Mouse (Mus musculus): Measurements from ENCODE around the gene Psma3. TPM values are rescaled to one million over a fixed set of nuclear protein-coding genes. Genes with fewer than 3 reads are reported as not detected.
"Not testable (repeated sequence)": the region's sequence is repeated elsewhere in the genome, so short reads cannot be mapped to it uniquely, and the experiment has no call there.

Gene Psma3
- polyA plus RNA-seq, 1 experiment from 2014 or later, result 555 TPM

- 95% methylated on average over 10 of the region's 10 CpGs for WGBS
- no peak for ATAC-seq (ENCODE audit: insufficient number of reproducible peaks, low FRiP score, low TSS enrichment, low read depth)
Observed at GRCm38 (mm10) chr12:71024411-71024810, 50.0 kb downstream of the Psma3 start.

GRCm38 (mm10) chr12:71028265-71028664, 53.8 kb downstream of the Psma3 start:
- H3K4me3 ChIP-seq (replicated peaks); H3K9me3 ChIP-seq (replicated peaks); H3K27me3 ChIP-seq; ATAC-seq (ENCODE audit: insufficient number of reproducible peaks, low FRiP score, low TSS enrichment, low read depth); H3K4me1 ChIP-seq; H3K9ac ChIP-seq; H3K4me2 ChIP-seq (replicated peaks); H3K27ac ChIP-seq (replicated peaks): not testable (repeated sequence)
- 88% methylated on average over 8 of the region's 8 CpGs for WGBS
- H3K36me3 ChIP-seq, result peaks cover 72% of the 10 kb centered on the region

More at GRCm38 (mm10) chr12:71024411-71024810, 50.0 kb downstream of the Psma3 start:
- Histone ChIP-seq H3K36me3 (peaks cover 71% of the 10 kb centered on the region), H3K27me3 (no peaks in the 10 kb centered on the region), H3K9me3 (replicated peaks) (no peaks in the 10 kb centered on the region), H3K9ac (no peak overlapping the region), H3K4me2 (replicated peaks) (no peak overlapping the region), H3K4me3 (replicated peaks) (no peak overlapping the region), H3K4me1 (no peaks in the 10 kb centered on the region), H3K27ac (replicated peaks) (no peak overlapping the region)

DNA sequence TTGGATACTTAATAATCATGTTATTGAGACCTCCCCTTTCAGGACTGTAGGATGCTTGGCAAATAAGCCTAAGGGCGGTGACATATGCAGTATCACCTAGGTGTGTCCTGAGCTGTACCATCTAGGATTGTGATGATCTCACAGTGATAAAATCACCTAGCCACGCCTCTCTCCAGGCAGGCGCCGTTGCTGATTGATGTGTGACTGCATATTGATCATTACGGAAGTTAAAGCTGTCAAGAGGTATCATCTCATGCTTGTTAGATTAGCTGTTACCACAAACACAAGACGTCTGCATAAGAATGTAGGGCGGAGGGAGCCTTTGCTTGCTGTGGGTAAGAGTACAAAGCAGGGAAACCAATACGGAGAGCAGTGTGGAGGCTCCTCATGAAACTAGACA, 55.8 kb downstream of the Psma3 start:
- Histone ChIP-seq H3K27ac (replicated peaks) (no peak overlapping the region), H3K9me3 (replicated peaks) (no peaks in the 10 kb centered on the region), H3K27me3 (no peaks in the 10 kb centered on the region), H3K36me3 (peaks cover 52% of the 10 kb centered on the region), H3K4me3 (replicated peaks) (no peak overlapping the region), H3K9ac (no peak overlapping the region), H3K4me1 (no peaks in the 10 kb centered on the region), H3K4me2 (replicated peaks) (no peak overlapping the region)
- no peak for ATAC-seq (ENCODE audit: insufficient number of reproducible peaks, low FRiP score, low TSS enrichment, low read depth)
- 87% methylated on average over 8 of the region's 8 CpGs for WGBS

DNA sequence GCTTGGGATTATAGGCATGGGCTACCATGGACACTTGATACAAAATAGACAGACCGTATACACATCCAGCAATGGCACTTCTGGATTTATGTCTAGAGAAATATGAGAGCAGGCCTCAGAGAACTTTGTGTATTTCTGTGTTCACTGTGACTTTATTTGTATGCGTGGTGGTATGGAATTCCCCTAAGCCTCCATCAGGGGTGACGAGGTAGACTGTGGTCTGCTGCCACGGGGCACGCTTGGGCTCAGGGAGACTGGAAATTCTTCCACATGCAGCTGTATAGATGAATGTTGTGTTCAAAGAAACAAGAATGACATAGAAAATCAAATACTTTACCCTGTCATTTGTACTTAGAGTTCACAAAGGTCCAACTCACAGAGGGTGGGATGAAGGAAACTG, 56.3 kb downstream of the Psma3 start:
- no peak for ATAC-seq (ENCODE audit: insufficient number of reproducible peaks, low FRiP score, low TSS enrichment, low read depth)
- no peak overlapping the region for H3K9ac ChIP-seq
- H3K4me1 ChIP-seq, result no peaks in the 10 kb centered on the region
- H3K9me3 ChIP-seq (replicated peaks), result no peaks in the 10 kb centered on the region
- no peak overlapping the region for H3K27ac ChIP-seq (replicated peaks)
- no peak overlapping the region for H3K4me2 ChIP-seq (replicated peaks)
- H3K36me3 ChIP-seq, result peaks cover 47% of the 10 kb centered on the region
- H3K4me3 ChIP-seq (replicated peaks), result no peak overlapping the region
- no peaks in the 10 kb centered on the region for H3K27me3 ChIP-seq
- 90% methylated on average over 5 of the region's 5 CpGs for WGBS

GRCm38 (mm10) chr12:71035826-71036225, 61.4 kb downstream of the Psma3 start:
- 94% methylated on average over 4 of the region's 4 CpGs for WGBS
- Histone ChIP-seq H3K9me3 (replicated peaks) (no peaks in the 10 kb centered on the region), H3K27ac (replicated peaks) (no peak overlapping the region), H3K4me1 (no peaks in the 10 kb centered on the region), H3K9ac (no peak overlapping the region), H3K27me3 (no peaks in the 10 kb centered on the region), H3K4me3 (replicated peaks) (no peak overlapping the region), H3K36me3 (peaks cover 52% of the 10 kb centered on the region), H3K4me2 (replicated peaks) (no peak overlapping the region)
- ATAC-seq (ENCODE audit: insufficient number of reproducible peaks, low FRiP score, low TSS enrichment, low read depth), result no peak

GRCm38 (mm10) chr12:71036729-71037404, 62.4 kb downstream of the Psma3 start:
- H3K4me2 ChIP-seq (replicated peaks), result no peak overlapping the region
- peaks cover 58% of the 10 kb centered on the region for H3K36me3 ChIP-seq
- no peak for ATAC-seq (ENCODE audit: insufficient number of reproducible peaks, low FRiP score, low TSS enrichment, low read depth)
- no peaks in the 10 kb centered on the region for H3K9me3 ChIP-seq (replicated peaks)
- no peaks in the 10 kb centered on the region for H3K27me3 ChIP-seq
- no peak overlapping the region for H3K9ac ChIP-seq
- H3K4me1 ChIP-seq, result no peaks in the 10 kb centered on the region
- WGBS, result 89% methylated on average over 12 of the region's 12 CpGs
- no peak overlapping the region for H3K27ac ChIP-seq (replicated peaks)
- H3K4me3 ChIP-seq (replicated peaks), result no peak overlapping the region

GRCm38 (mm10) chr12:71040462-71040861, 66.0 kb downstream of the Psma3 start:
- Histone ChIP-seq H3K4me3 (replicated peaks) (no peak overlapping the region), H3K4me2 (replicated peaks) (no peak overlapping the region), H3K27me3 (no peaks in the 10 kb centered on the region), H3K9ac (no peak overlapping the region), H3K27ac (replicated peaks) (no peak overlapping the region), H3K36me3 (peaks cover 65% of the 10 kb centered on the region), H3K4me1 (no peaks in the 10 kb centered on the region), H3K9me3 (replicated peaks) (no peaks in the 10 kb centered on the region)
- 90% methylated on average over 7 of the region's 7 CpGs for WGBS
- no peak for ATAC-seq (ENCODE audit: insufficient number of reproducible peaks, low FRiP score, low TSS enrichment, low read depth)

DNA sequence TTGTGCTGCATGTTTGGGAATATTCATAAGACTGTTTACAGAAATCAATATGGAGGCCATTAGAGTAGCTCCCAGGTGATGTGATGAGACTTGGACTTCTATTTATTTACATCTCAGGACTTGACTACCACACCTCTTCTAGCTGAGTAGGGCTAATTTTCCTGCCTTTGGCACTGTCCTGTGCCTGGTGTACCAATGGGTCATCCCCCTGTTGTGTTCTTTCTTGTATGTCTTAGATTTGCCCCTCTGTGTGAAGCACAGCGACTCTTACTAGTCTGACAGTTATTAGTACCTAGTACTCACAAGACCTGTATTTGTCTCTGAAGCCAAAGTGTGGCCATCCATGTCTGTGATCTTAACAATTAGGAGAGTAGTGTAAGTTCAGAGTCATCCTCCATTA, 68.0 kb downstream of the Psma3 start:
- Histone ChIP-seq H3K27me3 (no peaks in the 10 kb centered on the region), H3K9me3 (replicated peaks) (no peaks in the 10 kb centered on the region), H3K4me2 (replicated peaks) (no peak overlapping the region), H3K27ac (replicated peaks) (no peak overlapping the region), H3K36me3 (peaks cover 66% of the 10 kb centered on the region), H3K4me1 (peaks cover 5% of the 10 kb centered on the region; the same call in 1 of the 2 replicates), H3K4me3 (replicated peaks) (no peak overlapping the region), H3K9ac (no peak overlapping the region)
- no peak for ATAC-seq (ENCODE audit: insufficient number of reproducible peaks, low FRiP score, low TSS enrichment, low read depth)
- 87% methylated on average over 1 of the region's 1 CpGs for WGBS

- Histone ChIP-seq H3K36me3 (peaks cover 58% of the 10 kb centered on the region), H3K4me3 (replicated peaks) (no peak overlapping the region), H3K9me3 (replicated peaks) (no peaks in the 10 kb centered on the region), H3K27me3 (no peaks in the 10 kb centered on the region), H3K9ac (no peak overlapping the region), H3K27ac (replicated peaks) (no peak overlapping the region), H3K4me2 (replicated peaks) (no peak overlapping the region), H3K4me1 (peaks cover 14% of the 10 kb centered on the region)
- ATAC-seq (ENCODE audit: insufficient number of reproducible peaks, low FRiP score, low TSS enrichment, low read depth), result no peak
- 89% methylated on average over 3 of the region's 3 CpGs for WGBS
Observed at GRCm38 (mm10) chr12:71043571-71043970, 69.2 kb downstream of the Psma3 start.

DNA sequence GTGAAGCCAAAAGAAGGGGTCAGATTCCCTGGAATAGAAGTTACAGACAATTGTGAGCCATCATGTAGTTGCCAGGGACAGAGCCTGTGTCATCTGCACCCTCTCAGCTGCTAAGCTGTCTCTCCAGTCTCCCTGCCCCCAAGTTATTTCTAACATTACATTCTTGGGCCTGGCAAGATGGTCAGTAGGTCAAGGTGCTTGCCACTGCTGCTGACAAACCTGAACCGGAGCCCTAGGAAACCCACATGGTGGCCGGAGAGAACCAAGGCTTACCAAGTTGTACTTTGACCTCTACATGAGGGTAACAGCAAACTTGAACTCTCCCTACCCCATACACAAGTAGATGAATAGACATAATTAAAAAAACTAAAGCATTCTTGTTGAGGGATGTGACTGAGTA, 70.1 kb downstream of the Psma3 start:
- Histone ChIP-seq H3K9me3 (replicated peaks) (no peaks in the 10 kb centered on the region), H3K27ac (replicated peaks) (no peak overlapping the region), H3K4me2 (replicated peaks) (no peak overlapping the region), H3K4me3 (replicated peaks) (no peak overlapping the region), H3K9ac (no peak overlapping the region), H3K4me1 (peaks cover 14% of the 10 kb centered on the region), H3K27me3 (no peaks in the 10 kb centered on the region), H3K36me3 (peaks cover 50% of the 10 kb centered on the region)
- WGBS, result 90% methylated on average over 2 of the region's 2 CpGs
- no peak for ATAC-seq (ENCODE audit: insufficient number of reproducible peaks, low FRiP score, low TSS enrichment, low read depth)
